Mouse (Mus musculus) heart, embryonic 13.5 days (tissue): Measurements from ENCODE around the gene Tia1. TPM values are rescaled to one million over a fixed set of nuclear protein-coding genes. Genes with fewer than 3 reads are reported as not detected.
A peak's percentile ranks its signal among the peaks of the same experiment; 100 is the strongest.

Experiments
- ATAC-seq: fragments of 200-750 bp; cut with Nextera tagmentation; 2 replicates; pipeline ENCODE4 v1.8.0; 2017; ENCODE audit warnings: moderate TSS enrichment; ENCODE audit not compliant: insufficient number of reproducible peaks, low FRiP score, low TSS enrichment; ENCODE audit errors: extremely low read depth
- H3K27ac ChIP-seq: fragments of 300-500 bp; sonication (generic); replicated peaks from 2 replicates; pipeline ENCODE4 v1.5.1; 2015; ENCODE audit warnings: moderate library complexity, mild to moderate bottlenecking, inconsistent platforms
- H3K27me3 ChIP-seq: fragments of 300-500 bp; sonication (generic); replicated peaks from 2 replicates; pipeline ENCODE4 v1.6.1; 2015; ENCODE audit warnings: mild to moderate bottlenecking, inconsistent platforms
- H3K36me3 ChIP-seq: fragments of 300-500 bp; sonication (generic); 2 replicates; pipeline ENCODE4 v1.6.1; 2015; ENCODE audit warnings: mild to moderate bottlenecking, inconsistent platforms
- H3K4me1 ChIP-seq: fragments of 300-500 bp; sonication (generic); 2 replicates; pipeline ENCODE4 v1.6.1; 2015; ENCODE audit warnings: inconsistent platforms
- H3K4me2 ChIP-seq: fragments of 300-500 bp; sonication (generic); 2 replicates; pipeline ENCODE4 v1.6.1; 2015; ENCODE audit warnings: inconsistent platforms, mild to moderate bottlenecking, moderate library complexity
- H3K4me3 ChIP-seq: fragments of 300-500 bp; sonication (generic); 2 replicates; pipeline ENCODE4 v1.5.1; 2015; ENCODE audit warnings: moderate library complexity, mild to moderate bottlenecking, inconsistent platforms
- H3K9ac ChIP-seq: fragments of 300-500 bp; sonication (generic); 2 replicates; pipeline ENCODE4 v1.6.1; 2015; ENCODE audit warnings: inconsistent platforms, mild to moderate bottlenecking, moderate library complexity
- H3K9me3 ChIP-seq: fragments of 300-500 bp; sonication (generic); 2 replicates; pipeline ENCODE4 v1.6.1; 2016; ENCODE audit warnings: inconsistent platforms
- WGBS: fragments of 180-500 bp; shearing (Covaris S2); methylation state at CpG from one replicate; pipeline ENCODE4 v1.1.7; 2015; ENCODE audit warnings: mixed read lengths; 5-methylcytosine and 5-hydroxymethylcytosine counted together
- polyA plus RNA-seq: library from polyadenylated mRNA; unstranded; fragments of >200 nt; fragmentation: Nextera tagmentation; extraction: Ambion mirVana; gene quantifications from 2 replicates; pipeline ENCODE4 v1.2.1, GENCODE M21; 2015

Tia1 gene
- polyA plus RNA-seq, 1 experiment from 2014 or later = 120 TPM

DNA sequence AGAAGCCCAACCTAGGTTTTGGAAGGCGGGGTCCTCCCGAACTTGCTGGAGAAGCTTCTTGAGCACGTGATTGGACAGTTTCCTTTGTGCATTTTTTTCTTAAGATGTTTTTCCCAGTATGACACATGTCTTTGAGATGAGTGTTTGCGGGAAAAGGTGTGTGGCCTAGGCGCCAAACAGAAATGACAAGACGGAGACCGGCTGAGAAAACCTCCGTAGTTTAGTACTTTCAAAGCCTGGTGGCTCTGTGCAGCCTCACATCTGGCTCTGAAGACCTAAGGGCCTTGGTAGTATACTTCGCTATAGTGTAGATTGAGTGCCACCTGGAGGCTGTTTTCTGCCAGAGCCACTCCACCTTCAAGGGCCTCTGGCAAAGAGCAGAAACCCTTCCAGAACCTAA is 3.0 kb upstream of the Tia1 start:
- peak overlapping the region; percentile 42 for H3K4me3 ChIP-seq
- H3K4me2 ChIP-seq = peak overlapping the region; percentile 67
- no peak for ATAC-seq
- no peaks in the 10 kb centered on the region for H3K36me3 ChIP-seq
- H3K9me3 ChIP-seq = no peaks in the 10 kb centered on the region
- 5% methylated on average over 9 of the region's 9 CpGs for WGBS
- H3K27me3 ChIP-seq = peaks cover 8% of the 10 kb centered on the region
- H3K27ac ChIP-seq = no peak overlapping the region
- peaks cover 22% of the 10 kb centered on the region for H3K4me1 ChIP-seq
- peak overlapping the region; percentile 71; the same call in 1 of the 2 replicates for H3K9ac ChIP-seq

DNA sequence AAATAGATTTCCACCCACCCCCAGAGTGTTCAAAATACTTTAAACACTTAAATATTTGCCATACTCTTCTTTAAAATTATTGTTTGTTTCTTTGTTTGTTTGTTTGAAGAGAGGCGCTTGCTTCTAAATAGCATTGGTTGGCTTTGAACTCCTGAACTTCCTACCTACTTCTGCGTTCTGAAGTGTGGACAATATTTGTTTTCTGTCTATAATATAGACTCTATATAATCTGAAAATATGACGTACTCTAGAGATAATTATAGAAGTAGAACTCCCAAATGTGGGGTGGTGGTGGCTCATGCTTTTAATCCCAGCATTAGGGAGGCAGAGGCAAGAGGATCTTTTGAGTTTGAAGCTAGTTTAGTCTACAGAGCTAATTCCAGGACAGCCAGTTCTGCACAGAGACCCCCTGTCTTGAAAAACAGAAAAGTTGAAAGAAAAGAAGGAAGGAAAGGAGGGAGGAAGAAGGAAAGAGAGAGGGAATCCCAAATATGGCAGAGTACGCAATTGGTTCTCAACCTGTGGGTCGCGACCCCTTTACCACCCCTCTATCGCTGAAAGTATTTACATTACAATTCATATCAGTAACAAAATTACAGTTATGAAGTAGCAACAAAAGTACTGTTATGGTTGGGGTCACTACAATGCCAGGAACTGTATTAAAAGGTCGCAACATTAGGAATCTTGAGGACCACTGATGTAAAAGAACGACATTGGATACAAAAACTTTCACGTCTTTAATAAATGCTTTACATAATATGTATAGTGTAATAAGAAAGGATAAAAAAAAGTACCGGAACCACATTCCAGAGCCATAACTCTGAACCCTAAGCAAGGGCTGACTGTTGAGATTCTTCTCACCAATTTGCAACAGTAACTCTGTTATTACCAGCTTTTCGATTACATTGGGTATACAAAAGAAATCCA is 1.1 kb upstream of the Tia1 start:
- peaks cover 8% of the 10 kb centered on the region for H3K27me3 ChIP-seq
- H3K9me3 ChIP-seq = no peaks in the 10 kb centered on the region
- peak overlapping the region; percentile 98 for H3K9ac ChIP-seq
- ATAC-seq = no peak
- 37% methylated on average over 12 of the region's 12 CpGs for WGBS
- peak overlapping the region; percentile 72 for H3K4me2 ChIP-seq
- H3K36me3 ChIP-seq = peaks cover 14% of the 10 kb centered on the region
- peaks cover 24% of the 10 kb centered on the region for H3K4me1 ChIP-seq
- peak overlapping the region; percentile 84 for H3K4me3 ChIP-seq
- no peak overlapping the region for H3K27ac ChIP-seq

DNA sequence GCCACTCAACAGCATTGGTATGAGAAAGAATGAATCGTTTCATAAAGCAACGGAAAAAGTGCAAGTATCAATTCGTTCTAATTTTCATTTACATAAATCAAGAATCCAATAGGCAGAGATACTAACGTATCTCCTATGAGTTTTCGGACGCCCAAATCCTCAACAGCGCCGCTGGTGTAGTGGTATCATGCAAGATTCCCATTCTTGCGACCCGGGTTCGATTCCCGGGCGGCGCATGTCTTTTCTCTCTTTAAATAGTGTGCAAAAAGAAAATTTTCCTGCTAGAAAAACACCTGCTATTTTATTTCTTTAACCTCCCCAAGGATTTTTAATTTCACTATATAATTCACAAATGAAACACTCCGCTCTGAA is 305 bp upstream of the Tia1 start:
- peaks cover 5% of the 10 kb centered on the region for H3K27me3 ChIP-seq
- H3K4me1 ChIP-seq = peaks cover 23% of the 10 kb centered on the region
- peak overlapping the region; percentile 72 for H3K4me2 ChIP-seq
- no peaks in the 10 kb centered on the region for H3K9me3 ChIP-seq
- H3K9ac ChIP-seq = peak overlapping the region; percentile 98
- H3K36me3 ChIP-seq = peaks cover 20% of the 10 kb centered on the region
- ATAC-seq = no peak
- under 1% methylated on average over 15 of the region's 15 CpGs for WGBS
- peak overlapping the region; percentile 84 for H3K4me3 ChIP-seq
- H3K27ac ChIP-seq = peak overlapping the region; percentile 100

DNA sequence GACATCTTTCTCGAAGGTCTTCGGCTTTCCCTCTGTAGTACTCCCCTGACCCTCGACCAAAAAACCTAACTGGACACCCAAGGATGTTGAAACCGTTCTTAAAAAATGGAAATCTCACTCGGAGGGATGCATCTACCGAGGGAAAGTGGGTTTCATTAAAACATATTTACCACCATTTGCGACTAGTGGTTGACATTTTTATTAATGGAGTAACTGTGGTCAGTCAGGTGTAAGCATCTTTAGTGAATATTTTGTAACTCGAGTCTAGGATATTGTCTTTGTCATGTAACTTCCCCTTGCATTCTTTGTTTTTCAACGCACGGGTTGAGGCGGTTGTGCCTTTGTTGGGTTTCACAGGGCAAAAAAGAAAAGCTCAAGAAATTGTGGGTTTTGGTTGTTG is 977 bp downstream of the Tia1 start:
- peak overlapping the region; percentile 100 for H3K27ac ChIP-seq
- H3K4me2 ChIP-seq = peak overlapping the region; percentile 72
- peak overlapping the region; percentile 84 for H3K4me3 ChIP-seq
- H3K9ac ChIP-seq = peak overlapping the region; percentile 98
- no peaks in the 10 kb centered on the region for H3K27me3 ChIP-seq
- H3K36me3 ChIP-seq = peaks cover 25% of the 10 kb centered on the region
- H3K4me1 ChIP-seq = peaks cover 28% of the 10 kb centered on the region
- H3K9me3 ChIP-seq = no peaks in the 10 kb centered on the region
- under 1% methylated on average over 11 of the region's 11 CpGs for WGBS
- ATAC-seq = no peak

DNA sequence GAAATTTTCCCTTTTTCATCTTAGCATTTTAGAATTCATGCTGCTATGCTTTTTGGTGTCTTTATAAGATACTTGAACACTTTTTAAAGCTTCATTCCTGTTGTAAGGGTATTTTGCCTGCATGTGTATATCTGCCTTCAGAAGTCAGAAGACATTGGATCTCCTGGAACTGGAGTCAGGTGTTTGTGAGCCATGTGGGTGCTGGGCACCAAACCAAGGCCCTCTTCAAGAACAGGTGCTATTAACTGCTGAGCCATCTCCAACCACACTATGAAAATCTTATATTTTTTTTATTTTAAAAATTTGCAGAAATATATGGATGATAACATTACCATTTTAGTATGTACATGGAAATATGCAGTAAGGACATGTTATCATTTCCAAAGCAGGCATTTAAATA is 2.3 kb downstream of the Tia1 start:
- Histone ChIP-seq H3K4me1 (peaks cover 24% of the 10 kb centered on the region), H3K9me3 (no peaks in the 10 kb centered on the region), H3K4me3 (no peak overlapping the region; the same call in 1 of the 2 replicates), H3K9ac (0 out of 2 replicates have a peak overlapping the region, but pooled peaks have one; percentile 47), H3K27me3 (no peaks in the 10 kb centered on the region), H3K36me3 (peaks cover 25% of the 10 kb centered on the region), H3K27ac (no peak overlapping the region), H3K4me2 (peak overlapping the region; percentile 72)
- no peak for ATAC-seq

DNA sequence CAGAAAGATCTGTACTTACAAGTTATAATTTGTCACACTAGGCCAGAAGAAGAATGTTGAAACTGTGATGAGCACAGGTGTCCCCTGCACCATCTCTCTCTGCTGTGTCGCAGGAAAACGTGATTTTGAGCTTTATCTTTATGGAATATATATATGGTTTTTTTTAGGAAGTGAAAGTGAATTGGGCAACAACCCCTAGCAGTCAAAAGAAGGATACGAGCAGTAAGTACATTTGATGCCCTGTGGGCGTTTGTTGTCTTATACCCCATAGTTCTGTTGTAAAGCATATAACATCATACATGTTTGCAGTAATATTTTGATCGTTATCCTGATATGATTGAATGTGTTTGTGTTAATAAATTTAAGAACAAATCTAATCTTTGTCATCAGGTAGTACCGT is 14.7 kb downstream of the Tia1 start:
- no peaks in the 10 kb centered on the region for H3K4me1 ChIP-seq
- no peak overlapping the region for H3K27ac ChIP-seq
- no peak for ATAC-seq
- H3K9me3 ChIP-seq = no peaks in the 10 kb centered on the region
- WGBS = 88% methylated on average over 6 of the region's 6 CpGs
- H3K36me3 ChIP-seq = peaks cover 89% of the 10 kb centered on the region
- H3K27me3 ChIP-seq = no peaks in the 10 kb centered on the region
- no peak overlapping the region for H3K9ac ChIP-seq
- no peak overlapping the region for H3K4me3 ChIP-seq
- H3K4me2 ChIP-seq = no peak overlapping the region

DNA sequence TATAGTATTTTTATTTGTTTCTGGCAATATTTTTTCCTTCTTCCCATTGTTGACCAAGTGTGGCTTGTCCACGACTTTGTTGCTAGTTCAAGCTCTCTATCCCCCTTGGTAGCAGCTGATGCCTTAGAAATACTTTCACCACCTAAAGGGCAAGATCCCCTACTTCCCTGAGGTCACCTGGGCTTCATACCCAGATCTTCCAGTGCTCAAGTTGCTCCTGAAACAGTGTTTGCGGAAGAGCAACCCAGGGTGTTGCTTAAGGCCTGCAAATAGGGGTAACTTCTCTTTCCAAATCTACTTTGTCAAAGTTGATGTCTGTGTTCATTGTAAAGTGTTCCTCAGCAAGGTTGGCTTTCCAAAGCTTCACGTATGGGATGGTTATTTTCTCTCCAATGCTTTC is 15.2 kb downstream of the Tia1 start:
- H3K4me2 ChIP-seq = no peak overlapping the region
- H3K9ac ChIP-seq = no peak overlapping the region
- no peaks in the 10 kb centered on the region for H3K9me3 ChIP-seq
- no peak overlapping the region for H3K27ac ChIP-seq
- no peaks in the 10 kb centered on the region for H3K27me3 ChIP-seq
- 86% methylated on average over 3 of the region's 3 CpGs for WGBS
- H3K36me3 ChIP-seq = peaks cover 87% of the 10 kb centered on the region
- ATAC-seq = no peak
- no peaks in the 10 kb centered on the region for H3K4me1 ChIP-seq
- H3K4me3 ChIP-seq = no peak overlapping the region

DNA sequence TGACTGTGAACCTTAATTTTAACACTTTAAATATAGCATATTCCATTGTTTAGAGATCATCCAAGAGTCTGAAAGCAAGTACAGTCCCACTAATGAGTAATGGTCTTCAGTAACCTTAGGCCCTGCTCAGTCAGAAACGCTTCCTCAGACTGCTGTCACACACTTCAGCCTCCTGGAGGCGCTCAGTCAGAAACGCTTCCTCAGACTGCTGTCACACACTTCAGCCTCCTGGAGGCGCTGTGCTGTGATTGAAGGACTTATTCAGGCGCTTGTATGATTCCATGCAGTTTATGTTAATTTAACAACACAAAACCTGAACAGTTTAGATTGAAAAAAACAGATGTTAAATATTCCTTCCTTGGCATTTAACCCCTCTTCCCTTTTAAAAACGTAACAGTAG is 16.5 kb downstream of the Tia1 start:
- no peaks in the 10 kb centered on the region for H3K9me3 ChIP-seq
- no peak for ATAC-seq
- no peak overlapping the region for H3K4me2 ChIP-seq
- peaks cover 88% of the 10 kb centered on the region for H3K36me3 ChIP-seq
- H3K27ac ChIP-seq = no peak overlapping the region
- H3K4me3 ChIP-seq = no peak overlapping the region
- 77% methylated on average over 6 of the region's 6 CpGs for WGBS
- no peaks in the 10 kb centered on the region for H3K4me1 ChIP-seq
- H3K27me3 ChIP-seq = no peaks in the 10 kb centered on the region
- no peak overlapping the region for H3K9ac ChIP-seq

DNA sequence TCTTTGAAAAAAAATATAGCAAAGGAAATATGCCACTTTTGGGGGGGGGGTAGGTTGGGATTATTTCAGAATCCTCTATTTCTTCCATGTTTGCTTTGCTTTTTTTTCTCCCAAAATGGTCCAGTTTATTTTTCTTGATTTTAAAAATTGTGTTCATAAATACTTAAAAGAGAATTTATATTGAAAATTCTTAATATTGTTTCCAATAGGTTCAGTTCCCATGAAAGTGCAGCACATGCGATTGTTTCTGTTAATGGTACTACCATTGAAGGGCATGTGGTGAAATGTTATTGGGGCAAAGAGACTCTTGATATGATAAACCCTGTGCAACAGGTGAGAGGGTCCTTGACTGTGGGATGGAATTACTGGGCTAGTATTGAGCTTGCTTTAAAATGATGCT is 22.3 kb downstream of the Tia1 start, which contains the start of gene Gm44790:
Gene Gm44790, plus strand, starts transcription at position 301 of the 400 bp plus-strand sequence.
- Histone ChIP-seq H3K4me1 (no peaks in the 10 kb centered on the region), H3K4me2 (no peak within 1 kb of the TSS), H3K4me3 (no peak within 1 kb of the TSS), H3K9ac (no peak within 1 kb of the TSS), H3K27me3 (no peaks in the 10 kb centered on the region), H3K27ac (no peak within 1 kb of the TSS), H3K36me3 (peaks cover 88% of the 10 kb centered on the region), H3K9me3 (no peaks in the 10 kb centered on the region)
- ATAC-seq = no peak
- 97% methylated on average over 1 of the region's 1 CpGs for WGBS

DNA sequence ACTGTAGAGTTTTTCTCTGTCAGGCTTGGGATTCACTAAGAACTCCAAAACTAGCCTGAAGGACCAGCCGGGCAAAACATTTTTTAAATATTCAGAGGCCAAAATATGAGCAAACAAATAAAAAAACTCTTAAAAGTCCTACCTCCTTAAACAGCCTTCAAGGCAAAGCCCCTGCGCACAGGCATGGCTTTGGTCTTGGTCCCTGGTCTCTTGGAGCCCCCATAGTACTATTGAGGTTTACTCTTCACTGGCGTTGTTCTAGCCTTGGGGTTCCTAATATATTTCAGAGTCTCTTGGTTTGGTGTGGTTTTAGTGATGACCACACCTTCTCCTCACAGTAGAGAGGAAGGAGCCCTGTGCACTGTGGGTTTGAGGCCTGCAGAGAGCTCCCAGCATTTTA is 27.5 kb downstream of the Tia1 start:
- no peak overlapping the region for H3K9ac ChIP-seq
- ATAC-seq = no peak
- 90% methylated on average over 3 of the region's 3 CpGs for WGBS
- H3K4me2 ChIP-seq = no peak overlapping the region
- no peaks in the 10 kb centered on the region for H3K4me1 ChIP-seq
- no peak overlapping the region for H3K4me3 ChIP-seq
- no peaks in the 10 kb centered on the region for H3K9me3 ChIP-seq
- H3K27me3 ChIP-seq = no peaks in the 10 kb centered on the region
- peaks cover 92% of the 10 kb centered on the region for H3K36me3 ChIP-seq
- no peak overlapping the region for H3K27ac ChIP-seq

DNA sequence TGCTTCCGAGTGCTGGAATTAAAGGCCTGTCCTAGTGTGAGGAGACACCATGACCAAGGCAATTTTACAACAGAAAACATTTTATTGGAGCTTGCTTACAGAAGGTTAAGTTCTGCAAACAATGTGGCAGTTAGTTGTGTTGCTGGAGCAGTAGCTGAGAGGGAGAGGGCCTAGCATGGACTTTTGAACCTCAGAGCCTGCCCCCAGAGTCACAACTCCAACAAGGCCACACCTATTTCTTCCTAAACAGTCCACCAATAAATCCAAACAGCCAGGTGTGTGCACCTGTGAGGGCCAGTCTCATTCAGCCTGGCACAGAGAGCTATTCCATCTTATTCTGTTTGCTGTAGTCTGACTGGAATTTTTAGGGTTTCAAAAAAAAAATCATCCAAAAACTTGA is 29.7 kb downstream of the Tia1 start:
- Histone ChIP-seq H3K36me3 (peaks cover 75% of the 10 kb centered on the region), H3K4me2 (no peak overlapping the region), H3K9ac (no peak overlapping the region), H3K27me3 (no peaks in the 10 kb centered on the region), H3K4me3 (no peak overlapping the region), H3K27ac (no peak overlapping the region), H3K4me1 (no peaks in the 10 kb centered on the region), H3K9me3 (no peaks in the 10 kb centered on the region)
- ATAC-seq = no peak
- WGBS = 83% methylated on average over 1 of the region's 1 CpGs

DNA sequence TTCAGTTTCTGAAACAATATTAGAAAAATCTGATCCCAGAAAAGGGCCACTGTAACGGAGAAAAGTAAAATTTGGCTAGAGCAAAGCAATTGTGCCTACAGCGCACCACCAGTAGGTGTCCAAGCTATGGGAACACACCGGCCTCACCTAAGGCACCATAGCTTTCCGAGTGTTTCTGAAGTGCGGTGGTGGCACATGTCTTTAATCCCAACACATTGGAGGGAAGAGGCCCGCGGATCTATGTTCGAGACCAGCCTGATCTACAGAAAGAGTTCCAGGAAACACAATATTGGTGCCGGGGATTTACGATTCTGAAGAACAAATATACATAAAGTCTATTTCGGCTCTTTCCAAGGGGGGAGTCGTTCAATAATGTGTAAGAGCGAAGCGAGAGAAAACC is 33.7 kb downstream of the Tia1 start:
- peak overlapping the region; percentile 83 for H3K4me2 ChIP-seq
- 2% methylated on average over 14 of the region's 14 CpGs for WGBS
- peak overlapping the region; percentile 78 for H3K4me3 ChIP-seq
- peaks cover 11% of the 10 kb centered on the region for H3K4me1 ChIP-seq
- no peaks in the 10 kb centered on the region for H3K27me3 ChIP-seq
- peaks cover 46% of the 10 kb centered on the region for H3K36me3 ChIP-seq
- peak overlapping the region; percentile 97 for H3K27ac ChIP-seq
- H3K9me3 ChIP-seq = no peaks in the 10 kb centered on the region
- no peak for ATAC-seq
- H3K9ac ChIP-seq = peak overlapping the region; percentile 90
